Mouse (Mus musculus) gonadal fat pad, adult 2 months (tissue): ENCODE data around the gene Zfc3h1. TPM values are rescaled to one million over a fixed set of nuclear protein-coding genes. Genes with fewer than 3 reads are reported as not detected.

Experiments
- DNase-seq: peaks from one replicate; pipeline ENCODE4 v3.0.0-alpha.2; 2012; ENCODE audit warnings: low read depth
- polyA plus RNA-seq: library from polyadenylated mRNA; depleted of rRNA; stranded (reverse); fragments of >200 nt; gene quantifications from 2 replicates; pipeline ENCODE4 v1.2.3, GENCODE M21; 2012

Gene Zfc3h1
- polyA plus RNA-seq, 1 experiment = 30.7 TPM

GRCm38 (mm10) chr10:115385018-115386002, 551 bp downstream of the Zfc3h1 start:
- DNase-seq = no peak

GRCm38 (mm10) chr10:115387891-115388290, 3.1 kb downstream of the Zfc3h1 start:
- DNase-seq = no peak

- no peak for DNase-seq
Measured at GRCm38 (mm10) chr10:115391076-115391475, 6.3 kb downstream of the Zfc3h1 start.

- no peak for DNase-seq
Measured at GRCm38 (mm10) chr10:115391896-115392295, 7.1 kb downstream of the Zfc3h1 start.

GRCm38 (mm10) chr10:115406393-115406792, 21.6 kb downstream of the Zfc3h1 start:
- no peak for DNase-seq

- no peak for DNase-seq
Measured at GRCm38 (mm10) chr10:115413496-115413895, 28.7 kb downstream of the Zfc3h1 start.

- DNase-seq = no peak
Measured at GRCm38 (mm10) chr10:115414056-115414455, 29.3 kb downstream of the Zfc3h1 start.

- no peak for DNase-seq
Measured at GRCm38 (mm10) chr10:115421976-115422375, 37.2 kb downstream of the Zfc3h1 start.

GRCm38 (mm10) chr10:115425351-115425750, 40.6 kb downstream of the Zfc3h1 start:
- DNase-seq = no peak

GRCm38 (mm10) chr10:115437286-115437685, 52.5 kb downstream of the Zfc3h1 start:
- peak; percentile 90 for DNase-seq

- no peak for DNase-seq
Measured at GRCm38 (mm10) chr10:115448614-115449013, 63.9 kb downstream of the Zfc3h1 start.

- DNase-seq = no peak
Measured at GRCm38 (mm10) chr10:115457368-115458021, 72.7 kb downstream of the Zfc3h1 start.

- no peak for DNase-seq
Measured at GRCm38 (mm10) chr10:115462646-115463045, 77.9 kb downstream of the Zfc3h1 start.

GRCm38 (mm10) chr10:115465072-115465471, 80.3 kb downstream of the Zfc3h1 start:
- no peak for DNase-seq

- DNase-seq = no peak
Measured at GRCm38 (mm10) chr10:115465778-115466177, 81.0 kb downstream of the Zfc3h1 start.

- no peak for DNase-seq
Measured at GRCm38 (mm10) chr10:115467985-115468384, 83.2 kb downstream of the Zfc3h1 start.

- DNase-seq = no peak
Measured at GRCm38 (mm10) chr10:115468632-115469031, 83.9 kb downstream of the Zfc3h1 start.

GRCm38 (mm10) chr10:115469040-115469439, 84.3 kb downstream of the Zfc3h1 start:
- DNase-seq = no peak

- DNase-seq = no peak
Measured at GRCm38 (mm10) chr10:115470621-115471334, 86.0 kb downstream of the Zfc3h1 start.

GRCm38 (mm10) chr10:115473213-115473961, 88.6 kb downstream of the Zfc3h1 start:
- DNase-seq = no peak

GRCm38 (mm10) chr10:115475000-115475550, 90.3 kb downstream of the Zfc3h1 start:
- no peak for DNase-seq
